Comparison of ENCODE assay signal across 11 mouse cellular contexts in the genomic region with DNA sequence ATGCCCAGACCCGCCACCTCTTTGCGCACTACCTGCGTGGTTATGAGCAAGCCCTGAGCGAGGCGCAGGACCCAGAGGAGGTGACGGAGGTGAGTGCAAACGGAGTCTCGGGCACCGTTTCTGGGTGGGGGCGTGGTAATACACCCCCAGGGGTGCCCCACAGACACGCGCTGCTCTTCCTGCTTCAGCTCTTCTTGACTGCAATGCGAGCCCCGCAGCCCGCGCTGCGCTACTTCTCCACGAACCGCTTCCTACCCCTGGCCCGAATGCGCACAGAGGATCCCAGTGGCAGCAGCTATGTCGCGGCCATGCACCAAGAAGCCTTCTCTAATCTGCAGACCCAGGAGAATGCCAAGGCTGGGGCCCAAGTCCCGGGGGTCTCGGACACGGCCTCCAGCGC. TPM values are rescaled to one million over a fixed set of nuclear protein-coding genes. Genes with fewer than 3 reads are reported as not detected.
DNase-seq lines count a peak whose midpoint lies in the region; ATAC-seq and TF ChIP-seq lines count a peak whose summit lies in the region.
"Had no signal": no experiment of that assay in that cellular context is flagged by ENCODE, and none has a peak within 500 bp of the region (broad histone marks: within the 10 kb centered on the region; RNA-seq: fewer than 3 reads in every experiment).

No protein-coding gene starts in this region.

- no peak for ATAC-seq in forebrain, embryonic 12.5 days (ENCODE audit: low FRiP score)
- ATAC-seq in forebrain, embryonic 16.5 days, result no peak
- ATAC-seq in lung, embryonic 16.5 days (ENCODE audit: low read depth), result no peak
- ATAC-seq in intestine, postnatal 0 days, result no peak

- peaks cover 57% of the 10 kb centered on the region for H3K27me3 ChIP-seq in forebrain, embryonic 12.5 days
- H3K27me3 ChIP-seq in forebrain, embryonic 16.5 days (replicated peaks; ENCODE audit: control insufficient read depth, insufficient read depth, low read length), result peaks cover 40% of the 10 kb centered on the region
- peaks cover 39% of the 10 kb centered on the region for H3K27me3 ChIP-seq in lung, embryonic 16.5 days (ENCODE audit: control insufficient read depth, insufficient read depth, low read depth, low read length)
- peaks cover 26% of the 10 kb centered on the region for H3K27me3 ChIP-seq in intestine, postnatal 0 days (replicated peaks; ENCODE audit: control insufficient read depth, insufficient read depth, low read length)

- H3K4me2 ChIP-seq in forebrain, embryonic 12.5 days, result 0 out of 2 replicates have a peak overlapping the region, but pooled peaks have one; percentile 4
- no peak overlapping the region for H3K4me2 ChIP-seq in forebrain, embryonic 16.5 days (ENCODE audit: low read length)
- H3K4me2 ChIP-seq in lung, embryonic 16.5 days (ENCODE audit: low read depth, low read length), result 0 out of 2 replicates have a peak overlapping the region, but pooled peaks have one; percentile 17
- peak overlapping the region; percentile 24; the same call in 1 of the 2 replicates for H3K4me2 ChIP-seq in intestine, postnatal 0 days (replicated peaks; ENCODE audit: low read depth)

- H3K36me3 ChIP-seq in forebrain, embryonic 12.5 days (replicated peaks), result no peaks in the 10 kb centered on the region; the same call in 1 of the 2 replicates
- no peaks in the 10 kb centered on the region for H3K36me3 ChIP-seq in forebrain, embryonic 16.5 days (ENCODE audit: control insufficient read depth, insufficient read depth)
- H3K36me3 ChIP-seq in lung, embryonic 16.5 days (ENCODE audit: control insufficient read depth, insufficient read depth, low read length), result no peaks in the 10 kb centered on the region
- H3K36me3 ChIP-seq in intestine, postnatal 0 days (ENCODE audit: control insufficient read depth, insufficient read depth), result peaks cover 18% of the 10 kb centered on the region; the same call in 1 of the 2 replicates

- H3K4me3 ChIP-seq in forebrain, embryonic 12.5 days (replicated peaks), result no peak overlapping the region; the same call in 1 of the 2 replicates
- H3K4me3 ChIP-seq in forebrain, embryonic 16.5 days (replicated peaks; ENCODE audit: low read length), result no peak overlapping the region
- peak overlapping the region; percentile 8; the same call in 1 of the 2 replicates for H3K4me3 ChIP-seq in lung, embryonic 16.5 days (ENCODE audit: low read length)
- no peak overlapping the region for H3K4me3 ChIP-seq in intestine, postnatal 0 days (ENCODE audit: low read depth, low read length)

- DNase-seq in lung, postnatal 25 days (ENCODE audit: low spot score), result no peak
- DNase-seq in thymus, postnatal 14 days, result peak; percentile 67
- DNase-seq in adrenal gland, postnatal 36 days, result no peak
- DNase-seq in frontal cortex, adult 2 months (ENCODE audit: extremely low spot score in 1 of 2, low spot score in 1 of 2), result no peak
- DNase-seq: gastrocnemius, postnatal 14 days; right cerebral cortex, adult 18-20 months had no signal

- peaks cover 26% of the 10 kb centered on the region for H3K4me1 ChIP-seq in forebrain, embryonic 12.5 days
- H3K4me1 ChIP-seq in forebrain, embryonic 16.5 days (replicated peaks; ENCODE audit: control insufficient read depth, insufficient read depth, low read length), result peaks cover 16% of the 10 kb centered on the region
- peaks cover 12% of the 10 kb centered on the region for H3K4me1 ChIP-seq in lung, embryonic 16.5 days (replicated peaks; ENCODE audit: control insufficient read depth, insufficient read depth, low read length)
- peaks cover 10% of the 10 kb centered on the region for H3K4me1 ChIP-seq in intestine, postnatal 0 days (replicated peaks; ENCODE audit: control insufficient read depth, insufficient read depth, low read length)

- WGBS in forebrain, embryonic 12.5 days, result 2% methylated on average over 27 of the region's 27 CpGs
- 1% methylated on average over 27 of the region's 27 CpGs for WGBS in forebrain, embryonic 16.5 days
- WGBS in lung, embryonic 16.5 days, result 3% methylated on average over 27 of the region's 27 CpGs
- WGBS in intestine, postnatal 0 days, result 8% methylated on average over 27 of the region's 27 CpGs

- no peaks in the 10 kb centered on the region for H3K9me3 ChIP-seq in forebrain, embryonic 12.5 days
- H3K9me3 ChIP-seq in forebrain, embryonic 16.5 days (ENCODE audit: control insufficient read depth, low read length), result no peaks in the 10 kb centered on the region
- no peaks in the 10 kb centered on the region for H3K9me3 ChIP-seq in lung, embryonic 16.5 days (ENCODE audit: control insufficient read depth, low read length)
- no peaks in the 10 kb centered on the region for H3K9me3 ChIP-seq in intestine, postnatal 0 days (ENCODE audit: control insufficient read depth)

- no peak for TF ChIP-seq CTCF in intestine, postnatal 0 days (IDR thresholded peaks at IDR 0.05; ENCODE audit: low read depth)

- H3K9ac ChIP-seq in forebrain, embryonic 12.5 days, result no peak overlapping the region
- H3K9ac ChIP-seq in forebrain, embryonic 16.5 days (replicated peaks; ENCODE audit: low read depth, low read length), result no peak overlapping the region
- H3K9ac ChIP-seq in lung, embryonic 16.5 days (ENCODE audit: low read length), result no peak overlapping the region
- H3K9ac ChIP-seq in intestine, postnatal 0 days (ENCODE audit: low read depth, low read length), result no peak overlapping the region

- no peak overlapping the region for H3K27ac ChIP-seq in forebrain, embryonic 12.5 days
- H3K27ac ChIP-seq in forebrain, embryonic 16.5 days (ENCODE audit: low read length), result no peak overlapping the region
- no peak overlapping the region for H3K27ac ChIP-seq in lung, embryonic 16.5 days (ENCODE audit: low read length)
- H3K27ac ChIP-seq in intestine, postnatal 0 days (ENCODE audit: low read depth, low read length), result no peak overlapping the region

RNA-seq across cellular contexts. Expression of a gene that starts 1.5 kb away (rescaled TPM):
- polyA plus RNA-seq in forebrain, embryonic 12.5 days (2016; fragmentation: Nextera tagmentation; extraction: Ambion mirVana), result 0.19 and 0.33 TPM in 2 replicates
- polyA plus RNA-seq in forebrain, embryonic 16.5 days (2015; fragmentation: Nextera tagmentation; extraction: Ambion mirVana), result 0.25 and 0.30 TPM in 2 replicates
- polyA plus RNA-seq in lung, embryonic 16.5 days (2015; fragmentation: Nextera tagmentation; extraction: Ambion mirVana), result 0.15 and 0.19 TPM in 2 replicates
- polyA plus RNA-seq in intestine, postnatal 0 days (2015; fragmentation: Nextera tagmentation; extraction: Ambion mirVana), result 0.08 TPM in 1 of 2 replicates, not detected in the other
- total RNA-seq in adrenal gland, postnatal 36 days (2021), result 1 to 10 TPM; 1.5 to 3.3 TPM
- 0.46 and 0.55 TPM in 2 replicates for polyA plus RNA-seq in frontal cortex, adult 2 months (2012; rRNA removed)
- polyA plus RNA-seq: C2C12 had no signal

RNA-seq across cellular contexts. Expression of a gene that starts 2.6 kb away (rescaled TPM):
- polyA plus RNA-seq in forebrain, embryonic 12.5 days (2016; fragmentation: Nextera tagmentation; extraction: Ambion mirVana), result 50.7 and 50.9 TPM in 2 replicates
- 45.9 and 48.1 TPM in 2 replicates for polyA plus RNA-seq in forebrain, embryonic 16.5 days (2015; fragmentation: Nextera tagmentation; extraction: Ambion mirVana)
- 39.7 and 45.1 TPM in 2 replicates for polyA plus RNA-seq in lung, embryonic 16.5 days (2015; fragmentation: Nextera tagmentation; extraction: Ambion mirVana)
- 28.0 TPM in 2 replicates for polyA plus RNA-seq in intestine, postnatal 0 days (2015; fragmentation: Nextera tagmentation; extraction: Ambion mirVana)
- 100 to 1,000 TPM in 1 of 2 experiments, 10 to 100 TPM in 1; 71.3 to 111 TPM for total RNA-seq in adrenal gland, postnatal 36 days (2021)
- 30.8 and 34.1 TPM in 2 replicates for polyA plus RNA-seq in frontal cortex, adult 2 months (2012; rRNA removed)

RNA-seq across cellular contexts. Expression of a gene that starts 7.3 kb away (rescaled TPM):
- 47.6 and 52.6 TPM in 2 replicates for polyA plus RNA-seq in forebrain, embryonic 12.5 days (2016; fragmentation: Nextera tagmentation; extraction: Ambion mirVana)
- 94.6 and 102 TPM in 2 replicates for polyA plus RNA-seq in forebrain, embryonic 16.5 days (2015; fragmentation: Nextera tagmentation; extraction: Ambion mirVana)
- polyA plus RNA-seq in lung, embryonic 16.5 days (2015; fragmentation: Nextera tagmentation; extraction: Ambion mirVana), result 41.3 and 60.3 TPM in 2 replicates
- 93.3 and 96.4 TPM in 2 replicates for polyA plus RNA-seq in intestine, postnatal 0 days (2015; fragmentation: Nextera tagmentation; extraction: Ambion mirVana)
- 10 to 100 TPM; 50.1 to 63.1 TPM for total RNA-seq in adrenal gland, postnatal 36 days (2021)
- polyA plus RNA-seq in frontal cortex, adult 2 months (2012; rRNA removed), result 52.0 and 56.0 TPM in 2 replicates

RNA-seq across cellular contexts. Expression of a gene that starts 9.9 kb away (rescaled TPM):
- polyA plus RNA-seq in forebrain, embryonic 12.5 days (2016; fragmentation: Nextera tagmentation; extraction: Ambion mirVana), result 7.8 and 8.7 TPM in 2 replicates
- polyA plus RNA-seq in forebrain, embryonic 16.5 days (2015; fragmentation: Nextera tagmentation; extraction: Ambion mirVana), result 7.1 and 8.0 TPM in 2 replicates
- polyA plus RNA-seq in lung, embryonic 16.5 days (2015; fragmentation: Nextera tagmentation; extraction: Ambion mirVana), result 20.6 and 23.1 TPM in 2 replicates
- polyA plus RNA-seq in intestine, postnatal 0 days (2015; fragmentation: Nextera tagmentation; extraction: Ambion mirVana), result 25.6 and 25.8 TPM in 2 replicates
- total RNA-seq in adrenal gland, postnatal 36 days (2021), result 10 to 100 TPM; 36.3 to 47.0 TPM
- polyA plus RNA-seq in frontal cortex, adult 2 months (2012; rRNA removed), result 11.8 and 13.0 TPM in 2 replicates

RNA-seq across cellular contexts. Expression of a gene that starts 15.5 kb away (rescaled TPM):
- polyA plus RNA-seq in forebrain, embryonic 12.5 days (2016; fragmentation: Nextera tagmentation; extraction: Ambion mirVana), result 59.0 and 62.1 TPM in 2 replicates
- polyA plus RNA-seq in forebrain, embryonic 16.5 days (2015; fragmentation: Nextera tagmentation; extraction: Ambion mirVana), result 37.3 and 43.6 TPM in 2 replicates
- polyA plus RNA-seq in lung, embryonic 16.5 days (2015; fragmentation: Nextera tagmentation; extraction: Ambion mirVana), result 29.3 and 32.3 TPM in 2 replicates
- polyA plus RNA-seq in intestine, postnatal 0 days (2015; fragmentation: Nextera tagmentation; extraction: Ambion mirVana), result 9.1 and 10.5 TPM in 2 replicates
- total RNA-seq in adrenal gland, postnatal 36 days (2021), result 1 to 10 TPM; 5.8 to 6.6 TPM
- polyA plus RNA-seq in frontal cortex, adult 2 months (2012; rRNA removed), result 5.6 and 7.8 TPM in 2 replicates
